Mouse (Mus musculus) left cerebral cortex, adult 2 months (tissue): Measurements from ENCODE around the gene Glipr1. TPM values are rescaled to one million over a fixed set of nuclear protein-coding genes. Genes with fewer than 3 reads are reported as not detected.

ENCODE experiments used
- DNase-seq, 2 experiments: peaks; one replicate each; pipeline ENCODE4 v3.0.0; 2021 to 2022; ENCODE audit warnings: low spot score in 2 of 2, mixed read lengths in 1 of 2; ENCODE audit errors: extremely low spot score in 1 of 2
- H3K27ac ChIP-seq: fragments of 200-600 bp; 2 replicates; pipeline ENCODE4 v1.8.1; 2022
- H3K4me3 ChIP-seq: fragments of 200-600 bp; 2 replicates; pipeline ENCODE4 v1.8.1; 2022
- CTCF ChIP-seq: fragments of 200-600 bp; IDR thresholded peaks from 2 replicates; pipeline ENCODE4 v1.8.1; 2022; ENCODE audit warnings: antibody characterized with exemption, mild to moderate bottlenecking, moderate library complexity
- intact Hi-C: fragments of 180-260 bp; cut with DNase I; formaldehyde crosslinking; loops from one replicate; pipeline ENCODE4 v1.15.1; 2025
- total RNA-seq, 2 experiments: library from RNA; stranded (reverse); gene quantifications; 2 replicates each; pipeline ENCODE4 v1.2.3; 2021

Gene Glipr1
- total RNA-seq, 2 experiments from 2014 or later = 0.97 to 2.2 TPM

- no peak for TF ChIP-seq CTCF
- intact Hi-C loops = no loop called here
- Histone ChIP-seq H3K27ac (no peak overlapping the region), H3K4me3 (no peak overlapping the region)
- DNase-seq = no peak
Observed at GRCm38 (mm10) chr10:111996911-111997347, 5.5 kb downstream of the Glipr1 start.

GRCm38 (mm10) chr10:111996549-111996904 is 5.9 kb downstream of the Glipr1 start:
- TF ChIP-seq CTCF = no peak
- H3K27ac ChIP-seq = no peak overlapping the region
- no peak overlapping the region for H3K4me3 ChIP-seq
- DNase-seq = no peak
- intact Hi-C loops = no loop called here

- no peak for DNase-seq
- TF ChIP-seq CTCF = no peak
- Histone ChIP-seq H3K27ac (no peak overlapping the region), H3K4me3 (no peak overlapping the region)
- intact Hi-C loops = no loop called here
Observed at GRCm38 (mm10) chr10:111995803-111996548, 6.5 kb downstream of the Glipr1 start.

GRCm38 (mm10) chr10:111986453-111986852 is 16.0 kb downstream of the Glipr1 start:
- DNase-seq = no peak
- H3K27ac ChIP-seq = no peak overlapping the region
- intact Hi-C loops = no loop called here
- TF ChIP-seq CTCF = no peak
- H3K4me3 ChIP-seq = no peak overlapping the region

- DNase-seq = no peak
- intact Hi-C loops = no loop called here
- TF ChIP-seq CTCF = no peak
Observed at GRCm38 (mm10) chr10:111983070-111983469, 19.4 kb downstream of the Glipr1 start.

GRCm38 (mm10) chr10:111977584-111977983 is 24.8 kb downstream of the Glipr1 start:
- peak; percentile 90 for TF ChIP-seq CTCF
- peak; percentile 60 to 67 for DNase-seq
- intact Hi-C loops = loop anchor here (1.0 to 5.0 kb wide), 3 partner anchors 127 to 825 kb away; partner anchors contain the start of gene Glipr1l3
- H3K27ac ChIP-seq = no peak overlapping the region
- no peak overlapping the region for H3K4me3 ChIP-seq

More at GRCm38 (mm10) chr10:111983070-111983469, 19.4 kb downstream of the Glipr1 start:
- Histone ChIP-seq H3K4me3 (no peak overlapping the region), H3K27ac (no peak overlapping the region)

- intact Hi-C loops = loop anchor here (2.0 kb wide), 1 partner anchor 672 kb away; no protein-coding TSS in a partner anchor
- H3K4me3 ChIP-seq = peak within 1 kb of the TSS; percentile 97
- H3K27ac ChIP-seq = peak within 1 kb of the TSS; percentile 87
- DNase-seq = peak; percentile 88
- TF ChIP-seq CTCF = no peak
Observed at GRCm38 (mm10) chr10:111972542-111973361, 29.7 kb downstream of the Glipr1 start, which contains the start of gene Krr1. TSS of gene Krr1 (plus strand) at chr10:111972664.

GRCm38 (mm10) chr10:111971929-111972328 is 30.5 kb downstream of the Glipr1 start:
- Histone ChIP-seq H3K4me3 (no peak overlapping the region), H3K27ac (no peak overlapping the region)
- no peak for TF ChIP-seq CTCF
- no peak for DNase-seq
- intact Hi-C loops = loop anchor here (2.0 kb wide), 1 partner anchor 671 kb away; no protein-coding TSS in a partner anchor

- Histone ChIP-seq H3K4me3 (no peak overlapping the region), H3K27ac (no peak overlapping the region)
- intact Hi-C loops = no loop called here
- DNase-seq = no peak
- peak; percentile 40 for TF ChIP-seq CTCF
Observed at GRCm38 (mm10) chr10:111966394-111966793, 36.0 kb downstream of the Glipr1 start.

GRCm38 (mm10) chr10:111960459-111960858 is 42.0 kb downstream of the Glipr1 start:
- no peak for DNase-seq
- Histone ChIP-seq H3K27ac (no peak overlapping the region), H3K4me3 (no peak overlapping the region)
- TF ChIP-seq CTCF = no peak
- intact Hi-C loops = no loop called here

GRCm38 (mm10) chr10:111959353-111959752 is 43.1 kb downstream of the Glipr1 start:
- intact Hi-C loops = loop anchor here (10.0 kb wide), 1 partner anchor 655 kb away; no protein-coding TSS in a partner anchor
- TF ChIP-seq CTCF = no peak
- Histone ChIP-seq H3K4me3 (no peak overlapping the region), H3K27ac (no peak overlapping the region)
- no peak for DNase-seq

- DNase-seq = no peak
- intact Hi-C loops = loop anchor here (10.0 kb wide), 1 partner anchor 653 kb away; no protein-coding TSS in a partner anchor
- no peak overlapping the region for H3K4me3 ChIP-seq
- no peak for TF ChIP-seq CTCF
- H3K27ac ChIP-seq = no peak overlapping the region
Observed at GRCm38 (mm10) chr10:111958046-111958421, 44.4 kb downstream of the Glipr1 start.
